Mouse (Mus musculus): ENCODE measurements around the gene Slc17a7. TPM values are rescaled to one million over a fixed set of nuclear protein-coding genes. Genes with fewer than 3 reads are reported as not detected.

The Slc17a7 gene
- polyA plus RNA-seq, 1 experiment from 2014 or later = 0.56 TPM

DNA sequence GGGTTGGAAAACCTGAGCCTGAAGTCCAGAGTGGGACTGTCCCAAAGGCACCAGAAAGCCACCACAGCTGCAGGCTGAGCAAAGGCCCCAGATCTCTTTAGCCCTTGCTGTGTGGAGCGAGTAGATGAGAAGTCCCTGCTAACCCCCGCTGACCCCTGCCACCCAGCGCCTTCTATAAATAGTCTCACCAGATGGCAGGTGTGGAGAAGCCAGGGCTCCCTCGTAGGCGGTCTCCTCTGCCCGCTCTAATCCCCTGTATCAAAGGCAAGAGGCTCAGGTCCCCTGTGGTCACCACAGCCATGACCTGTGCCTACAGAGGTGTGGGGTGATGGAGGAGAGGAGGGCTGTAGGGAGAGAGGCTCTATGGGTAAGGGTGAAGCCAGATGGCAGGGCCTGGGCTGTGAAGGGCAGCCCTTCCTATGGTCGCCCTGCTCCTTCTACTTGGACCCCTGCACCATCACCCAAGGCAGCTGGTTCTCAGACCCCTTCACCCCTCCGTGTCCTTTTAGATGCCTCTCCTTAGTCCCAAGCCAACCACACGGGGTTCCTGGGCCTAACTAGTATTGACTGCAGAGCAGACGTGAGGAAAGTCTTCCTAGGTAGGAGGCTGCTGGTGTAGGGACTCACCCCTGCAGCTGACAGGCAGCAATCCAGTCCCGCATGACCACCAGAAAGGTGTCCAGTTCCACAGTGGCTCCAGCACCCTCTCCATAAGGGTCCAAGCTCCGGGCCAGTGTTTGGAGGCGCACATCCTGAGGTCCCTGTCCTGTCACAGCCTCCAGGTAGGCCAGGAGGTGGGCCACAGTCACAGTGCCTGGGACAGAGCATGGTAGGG is 31.8 kb downstream of the Slc17a7 start:
- Histone ChIP-seq H3K27ac (ENCODE audit: low read length) (no peak overlapping the region), H3K36me3 (ENCODE audit: insufficient read depth, low read length) (no peaks in the 10 kb centered on the region), H3K27me3 (replicated peaks; ENCODE audit: insufficient read depth, low read length) (no peaks in the 10 kb centered on the region; the same call in 1 of the 2 replicates), H3K4me1 (ENCODE audit: insufficient read depth, low read depth, low read length) (no peaks in the 10 kb centered on the region), H3K9ac (replicated peaks; ENCODE audit: low read depth) (no peak overlapping the region), H3K9me3 (ENCODE audit: low read length) (no peaks in the 10 kb centered on the region), H3K4me2 (replicated peaks; ENCODE audit: low read depth, low read length) (no peak overlapping the region), H3K4me3 (ENCODE audit: low read depth, low read length) (no peak overlapping the region)
- ATAC-seq = no peak
- TF ChIP-seq EP300 (IDR thresholded peaks at IDR 0.05) = no peak
- no peak for TF ChIP-seq CTCF (IDR thresholded peaks at IDR 0.05)
- WGBS = 51% methylated on average over 13 of the region's 13 CpGs
- no peak for DNase-seq (ENCODE audit: low spot score)

DNA sequence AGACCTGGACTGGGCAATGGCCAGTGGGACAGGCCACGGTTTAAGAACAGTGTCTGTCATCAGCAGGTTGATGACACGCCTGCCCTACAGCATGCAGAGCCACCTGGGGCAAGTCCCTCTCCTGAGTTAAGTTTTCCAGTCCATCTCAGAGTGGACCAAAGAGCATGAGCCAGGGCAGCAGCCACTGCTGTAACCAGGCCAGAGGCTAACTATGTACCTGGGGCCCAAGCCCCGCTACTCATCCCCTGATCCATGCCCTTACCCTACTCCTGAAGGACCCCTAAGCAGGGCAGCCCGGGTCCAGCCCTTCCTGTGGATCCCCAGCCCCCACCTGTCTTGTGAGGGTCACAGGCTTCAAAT is 32.4 kb downstream of the Slc17a7 start:
- Histone ChIP-seq H3K9me3 (ENCODE audit: low read length) (no peaks in the 10 kb centered on the region), H3K9ac (replicated peaks; ENCODE audit: low read depth) (no peak overlapping the region), H3K4me3 (ENCODE audit: low read depth, low read length) (no peak overlapping the region), H3K36me3 (ENCODE audit: insufficient read depth, low read length) (no peaks in the 10 kb centered on the region), H3K27ac (ENCODE audit: low read length) (no peak overlapping the region), H3K4me1 (ENCODE audit: insufficient read depth, low read depth, low read length) (no peaks in the 10 kb centered on the region), H3K27me3 (replicated peaks; ENCODE audit: insufficient read depth, low read length) (no peaks in the 10 kb centered on the region; the same call in 1 of the 2 replicates), H3K4me2 (replicated peaks; ENCODE audit: low read depth, low read length) (no peak overlapping the region)
- TF ChIP-seq EP300 (IDR thresholded peaks at IDR 0.05) (no peak), CTCF (IDR thresholded peaks at IDR 0.05) (no peak)
- WGBS = 78% methylated on average over 4 of the region's 4 CpGs
- DNase-seq (ENCODE audit: low spot score) = no peak
- ATAC-seq = no peak

DNA sequence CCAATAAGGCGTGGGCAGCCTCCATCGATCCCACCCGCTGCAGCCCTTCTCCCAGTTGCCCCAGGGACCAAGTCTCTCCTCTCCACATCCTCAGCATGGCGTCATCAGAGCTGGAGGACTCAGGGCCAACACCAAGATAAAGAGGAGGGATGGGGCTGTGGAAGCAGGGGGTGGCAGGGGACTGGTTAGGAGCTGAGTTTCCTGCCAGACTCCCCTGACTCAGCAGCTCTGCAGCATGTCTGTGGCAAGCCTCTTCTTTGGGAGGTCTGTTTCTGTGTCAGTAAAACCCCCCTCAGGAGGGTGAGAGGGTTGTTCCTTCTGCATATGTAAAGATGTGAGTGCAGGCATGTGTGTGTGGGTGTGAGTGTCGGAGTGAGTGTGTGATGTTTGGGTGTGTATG is 33.2 kb downstream of the Slc17a7 start:
- 59% methylated on average over 5 of the region's 5 CpGs for WGBS
- ATAC-seq (no peak), DNase-seq (ENCODE audit: low spot score) (no peak)
- H3K4me3 ChIP-seq (ENCODE audit: low read depth, low read length) = no peak overlapping the region
- H3K9ac ChIP-seq (replicated peaks; ENCODE audit: low read depth) = no peak overlapping the region
- no peak overlapping the region for H3K4me2 ChIP-seq (replicated peaks; ENCODE audit: low read depth, low read length)
- no peaks in the 10 kb centered on the region for H3K9me3 ChIP-seq (ENCODE audit: low read length)
- TF ChIP-seq CTCF (IDR thresholded peaks at IDR 0.05) = no peak
- H3K27me3 ChIP-seq (replicated peaks; ENCODE audit: insufficient read depth, low read length) = no peaks in the 10 kb centered on the region; the same call in 1 of the 2 replicates
- H3K4me1 ChIP-seq (ENCODE audit: insufficient read depth, low read depth, low read length) = no peaks in the 10 kb centered on the region
- no peak overlapping the region for H3K27ac ChIP-seq (ENCODE audit: low read length)
- no peaks in the 10 kb centered on the region for H3K36me3 ChIP-seq (ENCODE audit: insufficient read depth, low read length)

DNA sequence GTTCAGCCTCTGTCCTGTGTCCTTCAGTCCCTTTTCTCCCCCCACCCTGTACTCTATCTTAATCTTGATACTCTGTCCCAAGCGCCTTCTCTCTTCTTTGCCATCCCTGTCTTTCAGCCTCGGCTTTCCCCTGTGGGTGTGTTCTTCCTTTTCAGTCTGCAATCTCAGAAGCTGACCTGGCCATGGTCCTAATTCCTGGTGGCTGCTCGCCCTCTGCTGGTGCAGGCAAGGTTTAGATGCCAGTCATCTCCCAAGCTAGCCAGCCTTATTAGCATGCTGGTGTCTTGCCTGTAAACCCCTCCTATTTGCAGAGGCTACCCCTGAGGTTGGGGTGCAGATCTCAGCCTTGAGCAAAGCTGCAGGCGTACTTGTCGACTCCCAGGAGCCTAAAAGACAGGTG is 34.7 kb downstream of the Slc17a7 start:
- H3K9ac ChIP-seq (replicated peaks; ENCODE audit: low read depth) = no peak overlapping the region
- H3K4me1 ChIP-seq (ENCODE audit: insufficient read depth, low read depth, low read length) = no peaks in the 10 kb centered on the region
- DNase-seq (ENCODE audit: low spot score) (peak; percentile 81), ATAC-seq (peak; percentile 69)
- no peaks in the 10 kb centered on the region for H3K9me3 ChIP-seq (ENCODE audit: low read length)
- no peak overlapping the region for H3K4me2 ChIP-seq (replicated peaks; ENCODE audit: low read depth, low read length)
- H3K27ac ChIP-seq (ENCODE audit: low read length) = no peak overlapping the region
- H3K36me3 ChIP-seq (ENCODE audit: insufficient read depth, low read length) = no peaks in the 10 kb centered on the region
- WGBS = 9% methylated on average over 5 of the region's 5 CpGs
- TF ChIP-seq EP300 (IDR thresholded peaks at IDR 0.05) (no peak), CTCF (IDR thresholded peaks at IDR 0.05) (peak; percentile 95)
- H3K27me3 ChIP-seq (replicated peaks; ENCODE audit: insufficient read depth, low read length) = no peaks in the 10 kb centered on the region
- no peak overlapping the region for H3K4me3 ChIP-seq (ENCODE audit: low read depth, low read length)

DNA sequence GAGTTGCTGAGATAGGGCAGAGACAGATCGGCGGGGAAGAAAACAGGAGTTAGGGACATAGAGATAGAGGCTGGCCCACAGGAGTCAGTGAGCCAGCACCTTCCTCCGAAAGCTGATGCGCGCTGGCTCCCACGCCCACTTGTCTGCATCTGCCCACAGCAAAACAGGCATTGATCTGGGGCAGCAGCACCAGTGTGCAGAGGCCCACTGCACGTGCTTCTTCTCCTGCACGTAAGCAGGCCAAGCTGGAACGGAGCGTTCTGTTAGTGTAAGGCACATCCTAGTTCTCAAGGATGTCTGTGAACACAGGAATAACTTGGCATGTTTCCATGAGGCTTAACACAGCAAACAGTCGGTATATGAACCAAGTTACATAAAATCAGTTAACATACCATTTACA is 35.2 kb downstream of the Slc17a7 start:
- Histone ChIP-seq H3K4me1 (ENCODE audit: insufficient read depth, low read depth, low read length) (no peaks in the 10 kb centered on the region), H3K9me3 (ENCODE audit: low read length) (no peaks in the 10 kb centered on the region), H3K36me3 (ENCODE audit: insufficient read depth, low read length) (no peaks in the 10 kb centered on the region), H3K27me3 (replicated peaks; ENCODE audit: insufficient read depth, low read length) (no peaks in the 10 kb centered on the region), H3K27ac (ENCODE audit: low read length) (no peak overlapping the region), H3K4me3 (ENCODE audit: low read depth, low read length) (no peak overlapping the region), H3K9ac (replicated peaks; ENCODE audit: low read depth) (no peak overlapping the region), H3K4me2 (replicated peaks; ENCODE audit: low read depth, low read length) (no peak overlapping the region)
- no peak for TF ChIP-seq CTCF (IDR thresholded peaks at IDR 0.05)
- ATAC-seq (no peak), DNase-seq (ENCODE audit: low spot score) (no peak)
- 66% methylated on average over 11 of the region's 11 CpGs for WGBS

DNA sequence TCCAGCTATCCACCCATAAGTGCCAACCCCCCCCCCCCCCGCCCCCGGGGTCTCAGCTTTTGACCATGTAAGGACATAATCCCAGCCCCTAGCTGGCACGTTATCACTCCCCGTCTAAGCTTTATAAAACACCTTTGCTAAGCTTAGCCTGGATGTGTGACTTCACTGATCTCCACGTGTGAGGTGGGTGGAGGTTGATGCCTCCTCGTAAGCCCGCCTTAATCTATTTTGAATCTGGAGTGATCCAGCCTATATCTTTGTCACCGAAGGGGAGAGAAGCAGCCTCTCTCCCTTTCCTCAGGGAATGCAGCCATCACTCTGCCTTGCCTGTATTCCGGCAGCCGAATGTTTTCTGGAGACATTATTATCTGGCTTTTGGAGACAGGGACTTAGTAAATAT is 38.9 kb downstream of the Slc17a7 start:
- Histone ChIP-seq H3K4me3 (ENCODE audit: low read depth, low read length) (no peak overlapping the region), H3K9ac (replicated peaks; ENCODE audit: low read depth) (no peak overlapping the region), H3K4me2 (replicated peaks; ENCODE audit: low read depth, low read length) (no peak overlapping the region), H3K36me3 (ENCODE audit: insufficient read depth, low read length) (no peaks in the 10 kb centered on the region), H3K27ac (ENCODE audit: low read length) (no peak overlapping the region), H3K4me1 (ENCODE audit: insufficient read depth, low read depth, low read length) (no peaks in the 10 kb centered on the region), H3K27me3 (replicated peaks; ENCODE audit: insufficient read depth, low read length) (no peaks in the 10 kb centered on the region), H3K9me3 (ENCODE audit: low read length) (no peaks in the 10 kb centered on the region)
- no peak for DNase-seq (ENCODE audit: low spot score)
- ATAC-seq = no peak
- no peak for TF ChIP-seq EP300 (IDR thresholded peaks at IDR 0.05)
- no peak for TF ChIP-seq CTCF (IDR thresholded peaks at IDR 0.05)
- 30% methylated on average over 8 of the region's 10 CpGs for WGBS
